In the genomic region with DNA sequence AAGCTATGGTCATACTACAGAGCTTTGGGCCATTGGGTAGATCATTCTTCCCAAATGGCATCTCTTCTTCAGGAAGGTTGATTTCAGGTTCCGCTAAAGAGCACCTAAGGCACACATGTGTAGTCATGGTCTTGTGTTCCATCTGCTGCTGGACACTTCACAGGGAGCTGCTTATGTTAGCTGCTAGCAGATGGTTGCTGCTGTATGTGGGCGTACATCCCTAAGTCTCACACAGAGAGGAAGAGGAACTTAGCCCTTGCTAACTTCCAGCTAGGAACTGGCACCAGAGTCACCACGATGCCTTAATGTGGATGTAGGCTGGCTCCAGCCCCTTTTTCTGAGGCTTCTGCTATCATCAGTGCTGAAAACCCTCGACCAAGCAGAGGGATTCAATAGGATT, we compare ENCODE assay signal across 20 mouse cellular contexts.
DNase-seq lines count a peak whose midpoint lies in the region; ATAC-seq and TF ChIP-seq lines count a peak whose summit lies in the region.
"Had no signal": no experiment of that assay in that cellular context is flagged by ENCODE, and none has a peak within 500 bp of the region (broad histone marks: within the 10 kb centered on the region; RNA-seq: fewer than 3 reads in every experiment).

No protein-coding gene starts in this region.

- ATAC-seq in liver, postnatal 0 days: no peak
- ATAC-seq: activated CD4-positive, CD25-positive, alpha-beta regulatory T cell, adult 4 months; forebrain, embryonic 13.5 days; midbrain, embryonic 13.5 days had no signal

- no peaks in the 10 kb centered on the region for H3K27me3 ChIP-seq in liver, postnatal 0 days (ENCODE audit: insufficient read depth, low read length)
- H3K27me3 ChIP-seq: forebrain, embryonic 13.5 days; heart, embryonic 13.5 days; hindbrain, embryonic 12.5 days had no signal

- no peak overlapping the region for H3K27ac ChIP-seq in liver, postnatal 0 days (ENCODE audit: low read depth)
- H3K27ac ChIP-seq: forebrain, embryonic 13.5 days; heart, embryonic 13.5 days; hindbrain, embryonic 12.5 days; midbrain, embryonic 13.5 days; stomach, postnatal 0 days had no signal

- no peaks in the 10 kb centered on the region for H3K4me1 ChIP-seq in liver, postnatal 0 days (ENCODE audit: insufficient read depth)
- H3K4me1 ChIP-seq: forebrain, embryonic 13.5 days; hindbrain, embryonic 12.5 days; midbrain, embryonic 13.5 days had no signal

- no peak overlapping the region for H3K4me2 ChIP-seq in liver, postnatal 0 days (ENCODE audit: low read depth, low read length)
- H3K4me2 ChIP-seq: forebrain, embryonic 13.5 days; heart, embryonic 13.5 days; hindbrain, embryonic 12.5 days; midbrain, embryonic 13.5 days had no signal

- H3K4me3 ChIP-seq in liver, postnatal 0 days (ENCODE audit: low read depth, low read length): no peak overlapping the region
- H3K4me3 ChIP-seq: forebrain, embryonic 13.5 days; heart, embryonic 13.5 days; hindbrain, embryonic 12.5 days; midbrain, embryonic 13.5 days had no signal

- no peaks in the 10 kb centered on the region for H3K36me3 ChIP-seq in liver, postnatal 0 days (replicated peaks; ENCODE audit: insufficient read depth, low read length)
- H3K36me3 ChIP-seq: heart, embryonic 13.5 days; hindbrain, embryonic 12.5 days; midbrain, embryonic 13.5 days had no signal

- H3K9me3 ChIP-seq in liver, postnatal 0 days (ENCODE audit: low read length): no peaks in the 10 kb centered on the region
- H3K9me3 ChIP-seq: forebrain, embryonic 13.5 days; heart, embryonic 13.5 days; hindbrain, embryonic 12.5 days; midbrain, embryonic 13.5 days had no signal

- 70% methylated on average over 4 of the region's 4 CpGs for WGBS in liver, postnatal 0 days (ENCODE audit: insufficient replicate concordance)

- DNase-seq in layer of hippocampus, adult 11-12 months (ENCODE audit: low spot score): peak; percentile 28
- no peak for DNase-seq in layer of hippocampus, postnatal 14 days (ENCODE audit: low spot score in 2 of 2)
- peak; percentile 45 to 63 for DNase-seq in right cerebral cortex, adult 2 months (ENCODE audit: low spot score in 2 of 2)
- DNase-seq in right cerebral cortex, postnatal 4 days: no peak
- DNase-seq in left cerebral cortex, postnatal 36 days (ENCODE audit: low spot score in 2 of 2): peak; percentile 32 to 50
- DNase-seq in right cerebral cortex, postnatal 36 days (ENCODE audit: low spot score in 2 of 2): peak; percentile 14 to 54
- DNase-seq in gastrocnemius, adult 8-10 months (ENCODE audit: low spot score in 2 of 2): no peak
- DNase-seq in liver, postnatal 0 days: no peak
- DNase-seq: adrenal gland, adult 8-10 months; cerebellum, adult 18-20 months; heart, postnatal 14 days; kidney, adult 18-20 months; layer of hippocampus, postnatal 36 days; lung, postnatal 10 days had no signal

- H3K9ac ChIP-seq in liver, postnatal 0 days (replicated peaks): no peak overlapping the region
- H3K9ac ChIP-seq: forebrain, embryonic 13.5 days; heart, embryonic 13.5 days; hindbrain, embryonic 12.5 days; midbrain, embryonic 13.5 days had no signal

- intact Hi-C loops in left cerebral cortex, postnatal 36 days (cut with DNase I): no loop called here

- TF ChIP-seq EP300 in liver, postnatal 0 days (IDR thresholded peaks at IDR 0.05; ENCODE audit: low read depth): no peak

- no peak for TF ChIP-seq CTCF in liver, postnatal 0 days (IDR thresholded peaks at IDR 0.05; ENCODE audit: low read depth)

Comparison
In these comparisons a context has a peak if more than half of its experiments do, and no peak if none do; other contexts are left out.
1. DNase-seq: peak in layer of hippocampus, adult 11-12 months (single experiment), right cerebral cortex, adult 2 months (2 of 2), left cerebral cortex, postnatal 36 days (2 of 2) and right cerebral cortex, postnatal 36 days (2 of 2); none in layer of hippocampus, postnatal 14 days (0 of 2), right cerebral cortex, postnatal 4 days (single experiment), gastrocnemius, adult 8-10 months (0 of 2) and liver, postnatal 0 days (single experiment).